Mouse (Mus musculus) bone marrow macrophage, adult 2 months (primary cell): ENCODE measurements around the gene Atp10a. TPM values are rescaled to one million over a fixed set of nuclear protein-coding genes. Genes with fewer than 3 reads are reported as not detected.

Experiments
- H3K27ac ChIP-seq: 2 replicates; pipeline ENCODE4 v1.5.1; 2012; ENCODE audit warnings: low read depth, low read length; ENCODE audit not compliant: insufficient read depth
- H3K4me1 ChIP-seq: 2 replicates; pipeline ENCODE4 v1.6.1; 2012; ENCODE audit warnings: low read length; ENCODE audit not compliant: control insufficient read depth, insufficient read depth
- H3K4me3 ChIP-seq: 2 replicates; pipeline ENCODE4 v1.5.1; 2012; ENCODE audit warnings: mild to moderate bottlenecking, low read length, moderate library complexity; ENCODE audit not compliant: insufficient read depth
- CTCF ChIP-seq: IDR thresholded peaks from 2 replicates; pipeline ENCODE4 v1.5.1; 2012; ENCODE audit warnings: low read depth, mild to moderate bottlenecking, low read length, moderate library complexity
- POLR2A ChIP-seq: IDR thresholded peaks from 2 replicates; pipeline ENCODE4 v1.6.1; 2012; ENCODE audit warnings: mild to moderate bottlenecking, low read depth, low read length, borderline replicate concordance
- polyA plus RNA-seq: library from polyadenylated mRNA; stranded (reverse); fragments of >200 nt; gene quantifications from 2 replicates; pipeline ENCODE4 v1.2.4, GENCODE M21; 2012; ENCODE audit not compliant: missing spikeins, insufficient read depth, insufficient read length

Atp10a gene
- polyA plus RNA-seq, 1 experiment: 3.0 TPM

GRCm38 (mm10) chr7:58754076-58754475, 98.1 kb downstream of the Atp10a start:
- no peak overlapping the region for H3K27ac ChIP-seq
- no peak overlapping the region for H3K4me3 ChIP-seq
- TF ChIP-seq CTCF (no peak), POLR2A (no peak)
- no peaks in the 10 kb centered on the region for H3K4me1 ChIP-seq

GRCm38 (mm10) chr7:58754536-58754935, 98.6 kb downstream of the Atp10a start:
- TF ChIP-seq POLR2A (no peak), CTCF (no peak)
- Histone ChIP-seq H3K27ac (no peak overlapping the region), H3K4me1 (no peaks in the 10 kb centered on the region), H3K4me3 (no peak overlapping the region)

- no peak overlapping the region for H3K27ac ChIP-seq
- H3K4me1 ChIP-seq: no peaks in the 10 kb centered on the region
- H3K4me3 ChIP-seq: no peak overlapping the region
- no peak for TF ChIP-seq CTCF
- TF ChIP-seq POLR2A: no peak
Measured at GRCm38 (mm10) chr7:58755083-58755482, 99.1 kb downstream of the Atp10a start.

GRCm38 (mm10) chr7:58755846-58756245, 99.9 kb downstream of the Atp10a start:
- Histone ChIP-seq H3K27ac (no peak overlapping the region), H3K4me3 (no peak overlapping the region), H3K4me1 (no peaks in the 10 kb centered on the region)
- no peak for TF ChIP-seq CTCF
- no peak for TF ChIP-seq POLR2A

- no peak overlapping the region for H3K4me3 ChIP-seq
- no peak for TF ChIP-seq POLR2A
- TF ChIP-seq CTCF: no peak
- H3K27ac ChIP-seq: no peak overlapping the region
- no peaks in the 10 kb centered on the region for H3K4me1 ChIP-seq
Measured at GRCm38 (mm10) chr7:58757331-58757730, 101.4 kb downstream of the Atp10a start.

GRCm38 (mm10) chr7:58758396-58758795, 102.4 kb downstream of the Atp10a start:
- H3K27ac ChIP-seq: no peak overlapping the region
- TF ChIP-seq CTCF (no peak), POLR2A (no peak)

GRCm38 (mm10) chr7:58759265-58759664, 103.3 kb downstream of the Atp10a start:
- H3K27ac ChIP-seq: no peak overlapping the region
- no peaks in the 10 kb centered on the region for H3K4me1 ChIP-seq
- H3K4me3 ChIP-seq: no peak overlapping the region
- no peak for TF ChIP-seq CTCF
- no peak for TF ChIP-seq POLR2A

More at GRCm38 (mm10) chr7:58758396-58758795, 102.4 kb downstream of the Atp10a start:
- Histone ChIP-seq H3K4me1 (no peaks in the 10 kb centered on the region), H3K4me3 (no peak overlapping the region)

GRCm38 (mm10) chr7:58767257-58767656, 111.3 kb downstream of the Atp10a start:
- TF ChIP-seq CTCF: no peak
- no peak for TF ChIP-seq POLR2A
- no peak overlapping the region for H3K27ac ChIP-seq
- no peaks in the 10 kb centered on the region for H3K4me1 ChIP-seq
- H3K4me3 ChIP-seq: no peak overlapping the region

GRCm38 (mm10) chr7:58768253-58768652, 112.3 kb downstream of the Atp10a start:
- H3K27ac ChIP-seq: no peak overlapping the region
- H3K4me1 ChIP-seq: no peaks in the 10 kb centered on the region
- H3K4me3 ChIP-seq: no peak overlapping the region
- TF ChIP-seq POLR2A (no peak), CTCF (no peak)

GRCm38 (mm10) chr7:58770254-58770653, 114.3 kb downstream of the Atp10a start:
- no peak for TF ChIP-seq POLR2A
- peak; percentile 37; the same call in 1 of the 2 replicates for TF ChIP-seq CTCF
- no peak overlapping the region for H3K27ac ChIP-seq

GRCm38 (mm10) chr7:58772048-58772690, 116.2 kb downstream of the Atp10a start:
- Histone ChIP-seq H3K4me1 (no peaks in the 10 kb centered on the region), H3K4me3 (no peak overlapping the region), H3K27ac (no peak overlapping the region)
- TF ChIP-seq POLR2A (no peak), CTCF (no peak)

More at GRCm38 (mm10) chr7:58770254-58770653, 114.3 kb downstream of the Atp10a start:
- H3K4me3 ChIP-seq: no peak overlapping the region
- no peaks in the 10 kb centered on the region for H3K4me1 ChIP-seq
